Mouse (Mus musculus): Measurements from ENCODE around the gene Gm10718.
A peak's percentile ranks its signal among the peaks of the same experiment; 100 is the strongest.
"Not testable (repeated sequence)": the region's sequence is repeated elsewhere in the genome, so short reads cannot be mapped to it uniquely, and the experiment has no call there.

Gene Gm10718

DNA sequence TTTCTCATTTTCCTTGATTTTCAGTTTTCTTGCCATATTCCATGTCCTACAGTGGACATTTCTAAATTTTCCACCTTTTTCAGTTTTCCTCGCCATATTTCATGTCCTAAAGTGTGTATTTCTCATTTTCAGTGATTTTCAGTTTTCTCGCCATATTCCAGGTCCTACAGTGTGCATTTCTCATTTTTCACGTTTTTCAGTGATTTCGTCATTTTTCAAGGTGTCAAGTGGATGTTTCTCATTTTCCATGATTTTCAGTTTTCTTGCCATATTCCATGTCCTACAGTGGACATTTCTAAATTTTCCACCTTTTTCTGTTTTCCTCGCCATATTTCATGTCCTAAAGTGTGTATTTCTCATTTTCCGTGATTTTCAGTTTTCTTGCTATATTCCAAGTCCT lies 2.3 kb downstream of the Gm10718 start:
- peak; percentile 29 to 68 for DNase-seq

DNA sequence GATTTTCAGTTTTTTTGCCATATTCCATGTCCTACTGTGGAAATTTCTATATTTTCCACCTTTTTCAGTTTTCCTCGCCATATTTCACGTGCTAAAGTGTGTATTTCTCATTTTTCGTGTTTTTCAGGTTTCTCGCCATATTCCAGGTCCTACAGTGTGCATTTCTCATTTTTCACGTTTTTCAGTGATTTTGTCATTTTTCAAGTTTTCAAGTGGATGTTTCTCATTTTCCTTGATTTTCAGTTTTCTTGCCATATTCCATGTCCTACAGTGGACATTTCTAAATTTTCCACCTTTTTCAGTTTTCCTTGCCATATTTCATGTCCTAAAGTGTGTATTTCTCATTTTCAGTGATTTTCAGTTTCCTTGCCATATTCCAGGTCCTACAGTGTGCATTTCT lies 2.8 kb downstream of the Gm10718 start:
- not testable (repeated sequence) for DNase-seq

DNA sequence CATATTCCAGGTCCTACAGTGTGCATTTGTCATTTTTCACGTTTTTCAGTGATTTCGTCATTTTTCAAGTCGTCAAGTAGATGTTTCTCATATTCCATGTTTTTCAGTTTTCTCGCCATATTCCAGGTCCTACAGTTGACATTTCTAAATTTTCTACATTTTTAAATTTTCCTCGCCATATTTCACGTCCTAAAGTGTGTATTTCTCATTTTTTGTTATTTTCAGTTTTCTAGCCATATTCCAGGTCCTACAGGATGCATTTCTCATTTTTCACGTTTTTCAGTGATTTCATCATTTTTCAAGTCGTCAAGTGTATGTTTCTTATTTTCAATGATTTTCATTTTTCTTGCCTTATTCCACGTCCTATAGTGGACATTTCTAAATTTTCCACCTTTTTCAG lies 3.4 kb downstream of the Gm10718 start:
- DNase-seq = not testable (repeated sequence)

DNA sequence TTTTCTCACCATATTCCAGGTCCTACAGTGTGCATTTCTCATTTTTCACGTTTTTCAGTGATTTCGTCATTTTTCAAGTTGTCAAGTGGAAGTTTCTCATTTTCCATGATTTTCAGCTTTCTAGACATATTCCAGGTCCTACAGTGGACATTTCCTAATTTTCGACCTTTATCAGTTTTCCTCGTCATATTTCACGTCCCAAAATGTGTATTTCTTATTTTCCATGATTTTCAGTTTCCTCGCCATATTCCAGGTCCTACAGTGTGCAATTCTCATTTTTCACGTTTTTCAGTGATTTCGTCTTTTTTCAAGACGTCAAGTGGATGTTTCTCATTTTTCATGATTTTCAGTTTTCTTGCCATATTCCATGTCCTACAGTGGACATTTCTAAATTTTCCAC lies 3.9 kb downstream of the Gm10718 start:
- DNase-seq = not testable (repeated sequence)

DNA sequence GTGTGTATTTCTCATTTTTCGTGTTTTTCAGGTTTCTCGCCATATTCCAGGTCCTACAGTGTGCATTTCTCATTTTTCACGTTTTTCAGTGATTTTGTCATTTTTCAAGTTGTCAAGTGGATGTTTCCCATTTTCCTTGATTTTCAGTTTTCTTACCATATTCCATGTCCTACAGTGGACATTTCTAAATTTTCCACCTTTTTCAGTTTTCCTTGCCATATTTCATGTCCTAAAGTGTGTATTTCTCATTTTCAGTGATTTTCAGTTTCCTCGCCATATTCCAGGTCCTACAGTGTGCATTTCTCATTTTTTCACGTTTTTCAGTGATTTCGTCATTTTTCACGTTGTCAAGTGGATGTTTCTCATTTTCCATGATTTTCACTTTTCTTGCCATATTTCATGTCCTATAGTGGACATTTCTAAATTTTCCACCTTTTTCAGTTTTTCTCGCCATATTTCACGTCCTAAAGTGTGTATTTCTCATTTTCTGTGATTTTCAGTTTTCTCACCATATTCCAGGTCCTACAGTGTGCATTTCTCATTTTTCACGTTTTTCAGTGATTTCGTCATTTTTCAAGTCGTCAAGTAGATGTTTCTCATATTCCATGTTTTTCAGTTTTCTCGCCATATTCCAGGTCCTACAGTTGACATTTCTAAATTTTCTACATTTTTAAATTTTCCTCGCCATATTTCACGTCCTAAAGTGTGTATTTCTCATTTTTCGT lies 6.1 kb downstream of the Gm10718 start:
- peak; percentile 1 to 8 for DNase-seq

DNA sequence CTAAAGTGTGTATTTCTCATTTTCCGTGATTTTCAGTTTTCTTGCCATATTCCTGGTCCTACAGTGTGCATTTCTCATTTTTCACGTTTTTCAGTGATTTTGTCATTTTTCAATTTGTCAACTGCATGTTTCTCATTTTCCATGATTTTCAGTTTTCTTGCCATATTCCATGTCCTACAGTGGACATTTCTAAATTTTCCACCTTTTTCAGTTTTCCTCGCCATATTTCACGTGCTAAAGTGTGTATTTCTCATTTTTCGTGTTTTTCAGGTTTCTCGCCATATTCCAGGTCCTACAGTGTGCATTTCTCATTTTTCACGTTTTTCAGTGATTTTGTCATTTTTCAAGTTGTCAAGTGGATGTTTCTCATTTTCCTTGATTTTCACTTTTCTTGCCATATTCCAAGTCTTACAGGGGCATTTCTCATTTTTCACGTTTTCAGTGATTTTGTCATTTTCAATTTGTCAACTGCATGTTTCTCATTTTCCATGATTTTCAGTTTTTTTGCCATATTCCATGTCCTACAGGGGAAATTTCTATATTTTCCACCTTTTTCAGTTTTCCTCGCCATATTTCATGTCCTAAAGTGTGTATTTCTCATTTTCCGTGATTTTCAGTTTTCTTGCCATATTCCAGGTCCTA lies 7.5 kb downstream of the Gm10718 start:
- peak in 1 of 2 experiments; percentile 2 for DNase-seq

DNA sequence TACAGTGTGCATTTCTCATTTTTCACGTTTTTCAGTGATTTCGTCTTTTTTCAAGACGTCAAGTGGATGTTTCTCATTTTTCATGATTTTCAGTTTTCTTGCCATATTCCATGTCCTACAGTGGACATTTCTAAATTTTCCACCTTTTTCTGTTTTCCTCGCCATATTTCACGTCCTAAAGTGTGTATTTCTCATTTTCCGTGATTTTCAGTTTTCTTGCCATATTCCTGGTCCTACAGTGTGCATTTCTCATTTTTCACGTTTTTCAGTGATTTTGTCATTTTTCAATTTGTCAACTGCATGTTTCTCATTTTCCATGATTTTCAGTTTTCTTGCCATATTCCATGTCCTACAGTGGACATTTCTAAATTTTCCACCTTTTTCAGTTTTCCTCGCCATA lies 11.0 kb downstream of the Gm10718 start, which contains the start of gene Gm17535:
Gene Gm17535 (plus strand): TSS at position 301 of the 400 bp plus-strand sequence.
- DNase-seq = not testable (repeated sequence)

DNA sequence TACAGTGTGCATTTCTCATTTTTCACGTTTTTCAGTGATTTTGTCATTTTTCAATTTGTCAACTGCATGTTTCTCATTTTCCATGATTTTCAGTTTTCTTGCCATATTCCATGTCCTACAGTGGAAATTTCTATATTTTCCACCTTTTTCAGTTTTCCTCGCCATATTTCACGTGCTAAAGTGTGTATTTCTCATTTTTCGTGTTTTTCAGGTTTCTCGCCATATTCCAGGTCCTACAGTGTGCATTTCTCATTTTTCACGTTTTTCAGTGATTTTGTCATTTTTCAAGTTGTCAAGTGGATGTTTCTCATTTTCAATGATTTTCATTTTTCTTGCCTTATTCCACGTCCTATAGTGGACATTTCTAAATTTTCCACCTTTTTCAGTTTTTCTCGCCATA lies 13.2 kb downstream of the Gm10718 start, which contains the start of gene Gm10715:
Gene Gm10715 (plus strand): TSS at position 301 of the 400 bp plus-strand sequence.
- DNase-seq = not testable (repeated sequence)

DNA sequence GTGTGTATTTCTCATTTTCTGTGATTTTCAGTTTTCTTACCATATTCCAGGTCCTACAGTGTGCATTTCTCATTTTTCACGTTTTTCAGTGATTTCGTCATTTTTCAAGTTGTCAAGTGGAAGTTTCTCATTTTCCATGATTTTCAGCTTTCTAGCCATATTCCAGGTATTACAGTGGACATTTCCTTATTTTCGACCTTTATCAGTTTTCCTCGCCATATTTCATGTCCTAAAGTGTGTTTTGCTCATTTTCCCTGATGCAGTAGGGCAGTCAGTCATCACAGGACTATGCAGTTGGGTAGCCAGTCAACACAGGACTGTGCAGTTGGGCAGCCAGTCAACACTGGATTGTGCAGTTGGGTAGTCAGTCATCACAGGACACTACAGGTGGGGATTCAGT lies 14.8 kb downstream of the Gm10718 start:
- DNase-seq = not testable (repeated sequence)

Measured in cerebellum, postnatal 10 days (tissue).